Mouse (Mus musculus): Measurements from ENCODE around the gene Tcf15. TPM values are rescaled to one million over a fixed set of nuclear protein-coding genes. Genes with fewer than 3 reads are reported as not detected.

Tcf15 gene
- polyA plus RNA-seq, 1 experiment, result 2.0 TPM

GRCm38 (mm10) chr2:152106597-152106996 is 36.8 kb upstream of the Tcf15 start:
- DNase-seq (ENCODE audit: low read depth), result no peak

GRCm38 (mm10) chr2:152108702-152109101 is 34.7 kb upstream of the Tcf15 start:
- DNase-seq (ENCODE audit: low read depth), result peak; percentile 71
- TF ChIP-seq POLR2A (IDR thresholded peaks at IDR 0.05; ENCODE audit: borderline replicate concordance, extremely low read depth, insufficient read depth, insufficient read length, poor library complexity, severe bottlenecking) (no peak), CTCF (IDR thresholded peaks at IDR 0.05; ENCODE audit: borderline replicate concordance, extremely low read depth, insufficient read depth, insufficient read length) (no peak)

More at GRCm38 (mm10) chr2:152106597-152106996, 36.8 kb upstream of the Tcf15 start:
- TF ChIP-seq POLR2A (IDR thresholded peaks at IDR 0.05; ENCODE audit: borderline replicate concordance, extremely low read depth, insufficient read depth, insufficient read length, poor library complexity, severe bottlenecking) (no peak), CTCF (IDR thresholded peaks at IDR 0.05; ENCODE audit: borderline replicate concordance, extremely low read depth, insufficient read depth, insufficient read length) (no peak)

GRCm38 (mm10) chr2:152109386-152109785 is 34.0 kb upstream of the Tcf15 start:
- DNase-seq (ENCODE audit: low read depth), result no peak
- TF ChIP-seq POLR2A (IDR thresholded peaks at IDR 0.05; ENCODE audit: borderline replicate concordance, extremely low read depth, insufficient read depth, insufficient read length, poor library complexity, severe bottlenecking) (no peak), CTCF (IDR thresholded peaks at IDR 0.05; ENCODE audit: borderline replicate concordance, extremely low read depth, insufficient read depth, insufficient read length) (no peak)

GRCm38 (mm10) chr2:152111311-152111710 is 32.0 kb upstream of the Tcf15 start:
- TF ChIP-seq POLR2A (IDR thresholded peaks at IDR 0.05; ENCODE audit: borderline replicate concordance, extremely low read depth, insufficient read depth, insufficient read length, poor library complexity, severe bottlenecking), result no peak
- no peak for TF ChIP-seq CTCF (IDR thresholded peaks at IDR 0.05; ENCODE audit: borderline replicate concordance, extremely low read depth, insufficient read depth, insufficient read length)
- DNase-seq (ENCODE audit: low read depth), result no peak

GRCm38 (mm10) chr2:152111920-152112319 is 31.4 kb upstream of the Tcf15 start:
- DNase-seq (ENCODE audit: low read depth), result peak; percentile 95
- TF ChIP-seq POLR2A (IDR thresholded peaks at IDR 0.05; ENCODE audit: borderline replicate concordance, extremely low read depth, insufficient read depth, insufficient read length, poor library complexity, severe bottlenecking) (no peak), CTCF (IDR thresholded peaks at IDR 0.05; ENCODE audit: borderline replicate concordance, extremely low read depth, insufficient read depth, insufficient read length) (peak; percentile 100)

GRCm38 (mm10) chr2:152112490-152112889 is 30.9 kb upstream of the Tcf15 start:
- TF ChIP-seq POLR2A (IDR thresholded peaks at IDR 0.05; ENCODE audit: borderline replicate concordance, extremely low read depth, insufficient read depth, insufficient read length, poor library complexity, severe bottlenecking), result no peak
- no peak for TF ChIP-seq CTCF (IDR thresholded peaks at IDR 0.05; ENCODE audit: borderline replicate concordance, extremely low read depth, insufficient read depth, insufficient read length)

GRCm38 (mm10) chr2:152112970-152113369 is 30.4 kb upstream of the Tcf15 start:
- no peak for DNase-seq (ENCODE audit: low read depth)
- TF ChIP-seq POLR2A (IDR thresholded peaks at IDR 0.05; ENCODE audit: borderline replicate concordance, extremely low read depth, insufficient read depth, insufficient read length, poor library complexity, severe bottlenecking) (no peak), CTCF (IDR thresholded peaks at IDR 0.05; ENCODE audit: borderline replicate concordance, extremely low read depth, insufficient read depth, insufficient read length) (no peak)

More at GRCm38 (mm10) chr2:152112490-152112889, 30.9 kb upstream of the Tcf15 start:
- no peak for DNase-seq (ENCODE audit: low read depth)

GRCm38 (mm10) chr2:152114057-152114975 is 29.0 kb upstream of the Tcf15 start:
- no peak for DNase-seq (ENCODE audit: low read depth)
- TF ChIP-seq POLR2A (IDR thresholded peaks at IDR 0.05; ENCODE audit: borderline replicate concordance, extremely low read depth, insufficient read depth, insufficient read length, poor library complexity, severe bottlenecking) (no peak), CTCF (IDR thresholded peaks at IDR 0.05; ENCODE audit: borderline replicate concordance, extremely low read depth, insufficient read depth, insufficient read length) (no peak)

- no peak for DNase-seq (ENCODE audit: low read depth)
Measured at GRCm38 (mm10) chr2:152117694-152118093, 25.7 kb upstream of the Tcf15 start.

GRCm38 (mm10) chr2:152119228-152119865 is 24.0 kb upstream of the Tcf15 start:
- no peak for TF ChIP-seq CTCF (IDR thresholded peaks at IDR 0.05; ENCODE audit: borderline replicate concordance, extremely low read depth, insufficient read depth, insufficient read length)
- no peak for DNase-seq (ENCODE audit: low read depth)

More at GRCm38 (mm10) chr2:152117694-152118093, 25.7 kb upstream of the Tcf15 start:
- TF ChIP-seq CTCF (IDR thresholded peaks at IDR 0.05; ENCODE audit: borderline replicate concordance, extremely low read depth, insufficient read depth, insufficient read length) (no peak), POLR2A (IDR thresholded peaks at IDR 0.05; ENCODE audit: borderline replicate concordance, extremely low read depth, insufficient read depth, insufficient read length, poor library complexity, severe bottlenecking) (no peak)

GRCm38 (mm10) chr2:152122896-152123295 is 20.5 kb upstream of the Tcf15 start:
- TF ChIP-seq CTCF (IDR thresholded peaks at IDR 0.05; ENCODE audit: borderline replicate concordance, extremely low read depth, insufficient read depth, insufficient read length) (no peak), POLR2A (IDR thresholded peaks at IDR 0.05; ENCODE audit: borderline replicate concordance, extremely low read depth, insufficient read depth, insufficient read length, poor library complexity, severe bottlenecking) (no peak)

More at GRCm38 (mm10) chr2:152122896-152123295, 20.5 kb upstream of the Tcf15 start:
- no peak for DNase-seq (ENCODE audit: low read depth)
